Mouse (Mus musculus) thymus, adult 2 months (tissue): ENCODE results near the gene Tm7sf3. TPM values are rescaled to one million over a fixed set of nuclear protein-coding genes. Genes with fewer than 3 reads are reported as not detected.
A peak's percentile ranks its signal among the peaks of the same experiment; 100 is the strongest.

ENCODE experiments used
- DNase-seq: peaks from one replicate; pipeline ENCODE4 v3.0.0; 2021
- H3K27ac ChIP-seq: fragments of 200-500 bp; 2 replicates; pipeline ENCODE4 v1.5.1; 2012; ENCODE audit warnings: low read length, control low read depth; ENCODE audit not compliant: control insufficient read depth, insufficient read depth
- H3K27me3 ChIP-seq: fragments of 200-500 bp; 2 replicates; pipeline ENCODE4 v1.6.1; 2012; ENCODE audit warnings: mild to moderate bottlenecking, low read length, moderate library complexity, mixed read lengths; ENCODE audit not compliant: control insufficient read depth, insufficient read depth
- H3K36me3 ChIP-seq: fragments of 200-500 bp; 2 replicates; pipeline ENCODE4 v1.6.1; 2012; ENCODE audit warnings: mild to moderate bottlenecking, low read length, moderate library complexity; ENCODE audit not compliant: control insufficient read depth, insufficient read depth
- H3K4me1 ChIP-seq: fragments of 200-500 bp; replicated peaks from 2 replicates; pipeline ENCODE4 v1.6.1; 2012; ENCODE audit warnings: low read length; ENCODE audit not compliant: control insufficient read depth, insufficient read depth
- H3K4me3 ChIP-seq: fragments of 200-500 bp; 2 replicates; pipeline ENCODE4 v1.5.1; 2012; ENCODE audit warnings: mild to moderate bottlenecking, low read length, control low read depth, moderate library complexity; ENCODE audit not compliant: control insufficient read depth, insufficient read depth
- CTCF ChIP-seq: fragments of 200-500 bp; IDR thresholded peaks from 2 replicates; pipeline ENCODE4 v1.5.1; 2012; ENCODE audit warnings: mild to moderate bottlenecking, control low read depth, low read length, moderate library complexity, borderline replicate concordance; ENCODE audit not compliant: control insufficient read depth, poor library complexity, insufficient read depth; ENCODE audit errors: extremely low read depth
- POLR2A ChIP-seq: fragments of 200-500 bp; IDR thresholded peaks from 2 replicates; pipeline ENCODE4 v1.6.1; 2012; ENCODE audit warnings: mild to moderate bottlenecking, low read length, control low read depth, moderate library complexity; ENCODE audit not compliant: control insufficient read depth, poor library complexity, insufficient read depth; ENCODE audit errors: extremely low read depth
- WGBS: fragments of 180-500 bp; shearing (Covaris S2); methylation state at CpG from one replicate; pipeline ENCODE4 v1.1.7; 2018; 5-methylcytosine and 5-hydroxymethylcytosine counted together
- polyA plus RNA-seq: library from polyadenylated mRNA; depleted of rRNA; stranded (reverse); fragments of >200 nt; gene quantifications from 2 replicates; pipeline ENCODE4 v1.2.3, GENCODE M21; 2012

Gene Tm7sf3
- polyA plus RNA-seq, 1 experiment = 8.4 TPM

DNA sequence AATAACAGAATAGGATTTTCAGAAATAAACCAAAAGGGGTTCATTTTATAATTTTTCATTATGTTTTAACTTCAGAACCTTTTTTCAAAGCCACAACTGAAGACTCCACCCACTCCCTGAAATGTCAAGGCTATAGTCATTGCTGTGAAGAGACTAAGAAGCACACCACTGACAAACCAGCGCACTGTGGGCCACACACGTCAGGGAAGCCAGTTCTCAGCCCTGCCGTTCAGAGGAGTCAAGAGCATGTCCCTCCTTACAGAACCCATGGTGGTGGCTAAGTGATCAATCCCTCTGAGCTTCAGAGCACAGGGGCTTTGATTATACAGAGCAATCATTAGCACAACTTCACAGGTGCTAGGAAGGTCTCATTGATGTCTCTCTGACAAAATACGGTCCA lies 40.0 kb downstream of the Tm7sf3 start:
- Histone ChIP-seq H3K36me3 (peaks cover 56% of the 10 kb centered on the region), H3K27me3 (no peaks in the 10 kb centered on the region), H3K27ac (no peak overlapping the region), H3K4me3 (no peak overlapping the region), H3K4me1 (no peaks in the 10 kb centered on the region)
- WGBS = 84% methylated on average over 4 of the region's 4 CpGs
- DNase-seq = no peak
- TF ChIP-seq CTCF (no peak), POLR2A (no peak)

DNA sequence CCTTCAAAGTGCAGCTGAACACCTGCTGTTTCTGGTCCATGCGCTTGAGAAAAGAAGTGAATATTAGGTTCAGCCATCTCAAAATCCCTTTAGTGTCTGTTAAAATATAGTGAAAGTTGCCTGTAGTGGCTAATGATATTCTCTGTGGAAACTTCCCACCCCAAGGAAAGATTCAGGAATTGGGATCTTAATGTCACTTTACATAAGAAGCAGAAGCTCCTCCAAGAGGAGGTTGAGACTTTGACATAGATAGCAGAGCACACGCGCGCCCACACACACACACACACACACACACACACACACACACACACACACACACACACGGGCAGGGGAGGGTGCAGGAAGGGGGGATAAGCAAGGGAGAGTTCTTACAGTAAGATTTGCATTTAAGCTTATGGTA lies 57.5 kb downstream of the Tm7sf3 start:
- Histone ChIP-seq H3K27me3 (no peaks in the 10 kb centered on the region), H3K4me3 (no peak overlapping the region), H3K4me1 (peaks cover 8% of the 10 kb centered on the region), H3K36me3 (peaks cover 43% of the 10 kb centered on the region), H3K27ac (no peak overlapping the region)
- DNase-seq = no peak
- WGBS = 66% methylated on average over 5 of the region's 5 CpGs
- TF ChIP-seq CTCF = no peak
- TF ChIP-seq POLR2A = no peak

DNA sequence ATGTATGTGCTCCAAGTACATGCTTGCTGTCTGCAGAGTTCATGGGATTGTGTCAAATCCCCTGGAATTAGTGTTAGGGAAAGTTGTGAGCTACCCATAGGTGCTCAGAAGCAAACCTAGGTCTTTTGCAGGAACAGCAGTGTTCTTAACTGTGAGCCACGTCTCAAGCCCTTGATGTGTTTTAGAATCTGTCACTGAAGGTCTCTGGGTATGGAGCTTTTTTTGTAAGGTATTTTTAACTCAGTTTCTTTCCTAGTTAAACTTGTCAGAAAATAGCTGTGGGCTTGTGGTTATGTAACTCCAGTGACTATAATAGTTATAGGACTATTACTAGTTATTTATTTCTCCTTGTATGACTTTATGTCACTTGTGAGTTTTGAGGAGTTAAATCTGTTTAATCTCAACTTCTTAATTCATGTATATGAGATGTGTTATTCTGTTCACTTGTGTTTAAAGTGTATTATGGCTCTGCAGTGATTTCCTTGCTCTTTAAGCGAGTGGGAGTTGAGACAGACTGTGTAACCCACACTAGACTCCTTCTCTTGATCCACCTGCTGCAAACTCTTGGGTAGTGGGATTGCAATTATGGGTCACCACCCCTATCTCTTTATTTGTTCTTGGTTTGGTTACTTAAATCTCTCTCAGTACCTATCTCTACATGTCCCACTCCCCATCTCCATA lies 59.1 kb downstream of the Tm7sf3 start:
- H3K27ac ChIP-seq = no peak overlapping the region
- 53% methylated on average over 2 of the region's 2 CpGs for WGBS
- no peak overlapping the region for H3K4me3 ChIP-seq
- H3K36me3 ChIP-seq = peaks cover 27% of the 10 kb centered on the region
- TF ChIP-seq POLR2A (no peak), CTCF (no peak)
- DNase-seq = no peak
- H3K4me1 ChIP-seq = peaks cover 10% of the 10 kb centered on the region
- no peaks in the 10 kb centered on the region for H3K27me3 ChIP-seq

DNA sequence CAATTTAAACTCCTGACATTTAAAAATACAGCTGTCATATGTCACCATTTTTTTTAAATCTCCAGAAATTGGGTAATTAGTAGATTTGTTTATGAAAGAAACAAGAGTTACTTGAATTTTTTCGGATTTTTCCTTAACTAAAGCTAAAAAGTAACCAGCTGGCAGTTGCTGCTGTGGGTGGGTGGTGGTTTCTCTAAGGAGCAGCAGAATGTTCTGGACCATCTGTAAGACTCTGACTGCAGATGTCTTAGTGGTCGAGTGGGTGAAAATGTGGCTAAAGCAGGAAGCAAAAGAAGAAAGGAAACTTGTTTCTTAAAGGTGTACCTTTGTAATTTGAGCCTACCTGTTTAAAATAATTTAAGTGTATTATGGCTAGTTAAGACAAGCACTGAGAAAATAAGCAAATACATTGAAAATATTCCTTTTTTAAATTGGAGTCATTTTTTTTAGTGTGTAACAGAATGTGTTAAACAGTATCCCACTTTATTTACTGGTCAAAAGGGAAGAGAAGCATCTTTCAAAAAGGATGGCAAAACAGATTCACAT lies 62.2 kb downstream of the Tm7sf3 start:
- TF ChIP-seq CTCF (no peak), POLR2A (no peak)
- peaks cover 12% of the 10 kb centered on the region for H3K4me1 ChIP-seq
- H3K36me3 ChIP-seq = no peaks in the 10 kb centered on the region; the same call in 1 of the 2 replicates
- H3K4me3 ChIP-seq = no peak overlapping the region
- DNase-seq = peak; percentile 23
- WGBS = 2% methylated on average over 2 of the region's 2 CpGs
- no peak overlapping the region for H3K27ac ChIP-seq
- no peaks in the 10 kb centered on the region for H3K27me3 ChIP-seq

DNA sequence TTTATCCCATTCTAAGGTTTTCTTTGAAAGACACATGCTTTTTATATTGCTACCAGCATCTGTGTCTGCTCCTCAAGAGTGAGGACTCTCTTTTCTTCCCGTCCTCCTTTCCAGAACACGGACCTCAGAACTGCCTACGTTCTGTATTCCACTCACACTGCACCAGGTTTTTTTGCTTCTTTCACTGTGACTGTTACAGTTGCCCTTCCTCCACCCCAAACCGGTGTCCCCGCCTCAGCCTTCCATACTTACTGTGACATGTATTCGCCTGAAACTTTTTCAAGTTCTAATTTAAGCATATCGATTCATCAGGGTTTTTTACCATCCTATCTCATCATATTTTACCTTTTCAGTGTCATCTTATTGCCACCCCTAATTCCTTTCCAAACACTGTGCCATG lies 64.0 kb downstream of the Tm7sf3 start:
- TF ChIP-seq CTCF = no peak
- no peak for TF ChIP-seq POLR2A
- Histone ChIP-seq H3K27ac (peak overlapping the region; percentile 84), H3K27me3 (no peaks in the 10 kb centered on the region), H3K36me3 (no peaks in the 10 kb centered on the region), H3K4me1 (peaks cover 8% of the 10 kb centered on the region; the same call in 1 of the 2 replicates), H3K4me3 (peak overlapping the region; percentile 88)
- WGBS = under 1% methylated on average over 7 of the region's 7 CpGs
- DNase-seq = peak; percentile 37

DNA sequence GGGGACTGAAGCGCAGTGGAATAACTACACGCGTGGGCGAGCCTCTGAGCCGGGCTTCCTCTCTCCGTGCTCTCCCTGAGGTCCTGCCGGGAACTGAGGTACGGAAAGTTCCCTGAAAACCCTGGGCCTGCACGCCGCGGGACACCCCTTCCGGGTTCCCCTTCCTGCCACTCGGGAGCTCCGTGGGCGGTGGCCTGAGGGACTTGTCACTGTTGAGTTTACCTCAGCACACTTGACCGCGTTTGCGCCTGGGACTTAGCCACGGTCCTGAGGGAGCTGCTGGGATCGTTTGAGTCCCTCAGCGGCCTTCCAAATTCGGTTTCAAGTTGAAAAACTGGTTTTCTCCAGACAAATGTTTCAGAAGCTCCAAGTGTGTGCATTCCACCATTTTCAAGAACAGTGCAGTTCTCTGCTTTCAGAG lies 64.5 kb downstream of the Tm7sf3 start:
- TF ChIP-seq POLR2A = no peak
- TF ChIP-seq CTCF = no peak
- no peaks in the 10 kb centered on the region for H3K27me3 ChIP-seq
- no peaks in the 10 kb centered on the region for H3K36me3 ChIP-seq
- peaks cover 8% of the 10 kb centered on the region; the same call in 1 of the 2 replicates for H3K4me1 ChIP-seq
- H3K4me3 ChIP-seq = peak overlapping the region; percentile 88
- H3K27ac ChIP-seq = peak overlapping the region; percentile 84
- peak; percentile 72 for DNase-seq
- WGBS = under 1% methylated on average over 22 of the region's 22 CpGs
